ENCODE assay signal across 9 mouse cellular contexts in genomic region chr4:148881001-148881669, GRCm38 (mm10).
DNase-seq lines count a peak whose midpoint lies in the region; ATAC-seq and TF ChIP-seq lines count a peak whose summit lies in the region.
"Had no signal": no experiment of that assay in that cellular context is flagged by ENCODE, and none has a peak within 500 bp of the region (broad histone marks: within the 10 kb centered on the region; RNA-seq: fewer than 3 reads in every experiment).

No protein-coding gene starts in this region.

- H3K4me3 ChIP-seq in lung, embryonic 14.5 days (ENCODE audit: low read depth, low read length): no peak overlapping the region
- no peak overlapping the region for H3K4me3 ChIP-seq in heart, embryonic 16.5 days (ENCODE audit: low read length)

- ATAC-seq in lung, embryonic 14.5 days (ENCODE audit: insufficient read depth): 0 out of 2 replicates have a peak, but pooled peaks have one; percentile 15
- peak; percentile 53 for ATAC-seq in heart, embryonic 16.5 days (replicated peaks; ENCODE audit: extremely low read depth, insufficient read depth, low FRiP score)

- no peaks in the 10 kb centered on the region for H3K36me3 ChIP-seq in lung, embryonic 14.5 days (ENCODE audit: insufficient read depth)
- no peaks in the 10 kb centered on the region for H3K36me3 ChIP-seq in heart, embryonic 16.5 days (ENCODE audit: control insufficient read depth, insufficient read depth)
- H3K36me3 ChIP-seq: G1E had no signal

- H3K4me1 ChIP-seq in lung, embryonic 14.5 days (ENCODE audit: insufficient read depth): peaks cover 6% of the 10 kb centered on the region; the same call in 1 of the 2 replicates
- peaks cover 82% of the 10 kb centered on the region for H3K4me1 ChIP-seq in heart, embryonic 16.5 days (ENCODE audit: control insufficient read depth, insufficient read depth, low read length)

- no peak for TF ChIP-seq CTCF in lung, embryonic 14.5 days (IDR thresholded peaks at IDR 0.05; ENCODE audit: low read depth)

- 27% methylated on average over 17 of the region's 17 CpGs for WGBS in lung, embryonic 14.5 days
- 15% methylated on average over 17 of the region's 17 CpGs for WGBS in heart, embryonic 16.5 days

- H3K9me3 ChIP-seq in lung, embryonic 14.5 days (ENCODE audit: low read depth, low read length): no peaks in the 10 kb centered on the region
- no peaks in the 10 kb centered on the region for H3K9me3 ChIP-seq in heart, embryonic 16.5 days (replicated peaks; ENCODE audit: control insufficient read depth, low read length)
- H3K9me3 ChIP-seq: G1E had no signal

- peak overlapping the region; percentile 46; the same call in 1 of the 2 replicates for H3K27ac ChIP-seq in lung, embryonic 14.5 days (ENCODE audit: low read depth)
- H3K27ac ChIP-seq in heart, embryonic 16.5 days (ENCODE audit: low read length): peak overlapping the region; percentile 98

- no peak overlapping the region for H3K9ac ChIP-seq in lung, embryonic 14.5 days
- H3K9ac ChIP-seq in heart, embryonic 16.5 days (ENCODE audit: low read length): peak overlapping the region; percentile 54

- H3K4me2 ChIP-seq in lung, embryonic 14.5 days: no peak overlapping the region
- peak overlapping the region; percentile 24 for H3K4me2 ChIP-seq in heart, embryonic 16.5 days (ENCODE audit: low read depth, low read length)

- peak; percentile 52 for DNase-seq in lung, embryonic 14.5 days
- DNase-seq in lung, postnatal 25 days (ENCODE audit: low spot score): no peak
- DNase-seq in cerebellum, postnatal 36 days: peak; percentile 56 to 62
- DNase-seq in retina, embryonic 14.5 days (ENCODE audit: low spot score): peak; percentile 92
- DNase-seq in adrenal gland, adult 2 months: no peak
- DNase-seq in left cerebral cortex, adult 8-10 months (ENCODE audit: low spot score in 2 of 2): no peak
- DNase-seq in layer of hippocampus, adult 9-11 months: no peak

- H3K27me3 ChIP-seq in lung, embryonic 14.5 days (ENCODE audit: insufficient read depth, low read length): peaks cover 4% of the 10 kb centered on the region; the same call in 1 of the 2 replicates
- no peaks in the 10 kb centered on the region for H3K27me3 ChIP-seq in heart, embryonic 16.5 days (ENCODE audit: control insufficient read depth, insufficient read depth, low read length)

Comparison
In these comparisons a context has a peak if more than half of its experiments do, and no peak if none do; other contexts are left out.
1. DNase-seq: peak in lung, embryonic 14.5 days (single experiment), cerebellum, postnatal 36 days (2 of 2) and retina, embryonic 14.5 days (single experiment); none in lung, postnatal 25 days (single experiment), adrenal gland, adult 2 months (single experiment), left cerebral cortex, adult 8-10 months (0 of 2) and layer of hippocampus, adult 9-11 months (single experiment).